Mouse (Mus musculus) heart, postnatal 25 days (tissue): Measurements from ENCODE around the gene Vdr. TPM values are rescaled to one million over a fixed set of nuclear protein-coding genes. Genes with fewer than 3 reads are reported as not detected.
A peak's percentile ranks its signal among the peaks of the same experiment; 100 is the strongest.

Source experiments
- DNase-seq: peaks from one replicate; pipeline ENCODE4 v3.0.0; 2022; ENCODE audit warnings: low spot score
- intact Hi-C: fragments of 180-260 bp; cut with DNase I; formaldehyde crosslinking; loops from one replicate; pipeline ENCODE4 v1.15.1; 2025
- total RNA-seq, 2 experiments: library from RNA; stranded (reverse); gene quantifications; 2 replicates each; pipeline ENCODE4 v1.2.3; 2021

Gene Vdr
- total RNA-seq, 2 experiments from 2014 or later: 1.5 to 2.5 TPM

- no peak for DNase-seq
- intact Hi-C loops: no loop called here
Measured at GRCm38 (mm10) chr15:97927018-97927417, 16.6 kb upstream of the Vdr start.

- intact Hi-C loops: no loop called here
- DNase-seq: no peak
Measured at GRCm38 (mm10) chr15:97922421-97922820, 12.0 kb upstream of the Vdr start.

GRCm38 (mm10) chr15:97921796-97922195 lies 11.4 kb upstream of the Vdr start:
- intact Hi-C loops: no loop called here
- DNase-seq: no peak

- intact Hi-C loops: no loop called here
- no peak for DNase-seq
Measured at GRCm38 (mm10) chr15:97920306-97920705, 9.9 kb upstream of the Vdr start.

GRCm38 (mm10) chr15:97919217-97919616 lies 8.8 kb upstream of the Vdr start:
- intact Hi-C loops: no loop called here
- no peak for DNase-seq

- no peak for DNase-seq
- intact Hi-C loops: no loop called here
Measured at GRCm38 (mm10) chr15:97917994-97918393, 7.6 kb upstream of the Vdr start.

- DNase-seq: peak; percentile 48
- intact Hi-C loops: no loop called here
Measured at GRCm38 (mm10) chr15:97914331-97914747, 3.9 kb upstream of the Vdr start.

- DNase-seq: no peak
- intact Hi-C loops: no loop called here
Measured at GRCm38 (mm10) chr15:97907801-97908751, 2.4 kb downstream of the Vdr start.

GRCm38 (mm10) chr15:97907202-97907601 lies 3.2 kb downstream of the Vdr start:
- intact Hi-C loops: no loop called here
- no peak for DNase-seq

- intact Hi-C loops: no loop called here
- no peak for DNase-seq
Measured at GRCm38 (mm10) chr15:97905281-97905680, 5.1 kb downstream of the Vdr start.

GRCm38 (mm10) chr15:97904339-97904991 lies 6.0 kb downstream of the Vdr start:
- no peak for DNase-seq
- intact Hi-C loops: no loop called here

GRCm38 (mm10) chr15:97903261-97904009 lies 7.0 kb downstream of the Vdr start:
- intact Hi-C loops: no loop called here
- DNase-seq: no peak

- intact Hi-C loops: no loop called here
- no peak for DNase-seq
Measured at GRCm38 (mm10) chr15:97900991-97901390, 9.4 kb downstream of the Vdr start.

GRCm38 (mm10) chr15:97900336-97900912 lies 10.0 kb downstream of the Vdr start:
- no peak for DNase-seq
- intact Hi-C loops: no loop called here

GRCm38 (mm10) chr15:97899714-97900113 lies 10.7 kb downstream of the Vdr start:
- intact Hi-C loops: no loop called here
- DNase-seq: no peak

GRCm38 (mm10) chr15:97898791-97899190 lies 11.6 kb downstream of the Vdr start:
- intact Hi-C loops: no loop called here
- DNase-seq: no peak

- intact Hi-C loops: no loop called here
- no peak for DNase-seq
Measured at GRCm38 (mm10) chr15:97896861-97897654, 13.4 kb downstream of the Vdr start.

GRCm38 (mm10) chr15:97896347-97896746 lies 14.1 kb downstream of the Vdr start:
- DNase-seq: no peak
- intact Hi-C loops: no loop called here

- DNase-seq: no peak
- intact Hi-C loops: no loop called here
Measured at GRCm38 (mm10) chr15:97895847-97896246, 14.6 kb downstream of the Vdr start.
